Mouse (Mus musculus): ENCODE measurements around the gene Retreg1. TPM values are rescaled to one million over a fixed set of nuclear protein-coding genes. Genes with fewer than 3 reads are reported as not detected.

The Retreg1 gene
- total and polyA plus RNA-seq, 3 experiments = 17.5 to 28.7 (median 19.0) TPM

GRCm38 (mm10) chr15:25922007-25922406, 79.0 kb downstream of the Retreg1 start:
- Histone ChIP-seq H3K79me2 (replicated peaks; ENCODE audit: control insufficient read depth, extremely low read depth, insufficient read depth, poor library complexity, severe bottlenecking) (no peaks in the 10 kb centered on the region), H3K9ac (ENCODE audit: insufficient read depth, low read depth) (no peak overlapping the region), H3K36me3 (replicated peaks in 1 of 2; ENCODE audit: control insufficient read depth in 1 of 2, insufficient read depth in 1 of 2, low read length in 1 of 2) (peaks cover 0 to 17% of the 10 kb centered on the region in 2 experiments), H3K4me1 (ENCODE audit: control insufficient read depth in 1 of 2, insufficient read depth in 2 of 2) (peaks cover 8 to 31% of the 10 kb centered on the region in 2 experiments), H3K27me3 (replicated peaks) (no peaks in the 10 kb centered on the region), H3K9me3 (replicated peaks; ENCODE audit: low read length) (peaks cover 6% of the 10 kb centered on the region), H3K4me3 (replicated peaks in 1 of 3; ENCODE audit: low read depth in 2 of 3, low read length in 2 of 3, poor library complexity in 1 of 3) (no peak overlapping the region), H3K27ac (ENCODE audit: insufficient read depth, low read depth) (no peak overlapping the region), H3K4me2 (ENCODE audit: insufficient read depth, low read depth, poor library complexity, severe bottlenecking) (no peak overlapping the region)
- dilution Hi-C loops (cut with MboI; ENCODE audit: extremely low pct_ligation_motif_present, extremely low pct_unique_long_range_greater_than_20kb, low sequenced_read_pairs) (no loop called here), in situ Hi-C loops (cut with MboI; ENCODE audit: low pct_ligation_motif_present, low pct_unique_long_range_greater_than_20kb, low sequenced_read_pairs) (no loop called here)
- no peak for DNase-seq (ENCODE audit: extremely low read depth)
- TF ChIP-seq CHD1 (IDR thresholded peaks at IDR 0.05; ENCODE audit: low read depth, low read length) (no peak), TBP (conservative IDR thresholded peaks at IDR 0.05; ENCODE audit: low read depth, low read length) (no peak), HCFC1 (IDR thresholded peaks at IDR 0.05; ENCODE audit: low read depth, low read length) (no peak), MXI1 (IDR thresholded peaks at IDR 0.05; ENCODE audit: low read depth, low read length) (no peak), IRF4 (IDR thresholded peaks at IDR 0.05; ENCODE audit: low read depth, low read length) (no peak), JUND (conservative IDR thresholded peaks at IDR 0.05; ENCODE audit: low read depth, low read length) (no peak)

- no peak for TF ChIP-seq TCF12 (IDR thresholded peaks at IDR 0.05; ENCODE audit: low read depth, low read length)
- TF ChIP-seq GABPA (IDR thresholded peaks at IDR 0.05; ENCODE audit: insufficient replicate concordance, low read depth, low read length) = no peak
- TF ChIP-seq USF1 (IDR thresholded peaks at IDR 0.05; ENCODE audit: low read depth, low read length) = no peak
- no peak for TF ChIP-seq ELF1 (IDR thresholded peaks at IDR 0.05; ENCODE audit: low read depth, low read length)
- TF ChIP-seq MAZ (IDR thresholded peaks at IDR 0.05; ENCODE audit: low read depth, low read length) = no peak
- TF ChIP-seq MAFK (IDR thresholded peaks at IDR 0.05; ENCODE audit: insufficient replicate concordance, low read length) = no peak
- TF ChIP-seq ZMIZ1 (IDR thresholded peaks at IDR 0.05; ENCODE audit: low read depth, low read length) = no peak
- TF ChIP-seq JUND (conservative IDR thresholded peaks at IDR 0.05; ENCODE audit: low read depth, low read length) = no peak
- TF ChIP-seq NELFE (IDR thresholded peaks at IDR 0.05; ENCODE audit: low read depth, low read length) = no peak
- TF ChIP-seq MEF2A (IDR thresholded peaks at IDR 0.05; ENCODE audit: borderline replicate concordance, low read depth, low read length) = no peak
- dilution Hi-C loops (cut with MboI; ENCODE audit: extremely low pct_ligation_motif_present, extremely low pct_unique_long_range_greater_than_20kb, low sequenced_read_pairs) = no loop called here
- Histone ChIP-seq H3K36me3 (replicated peaks in 1 of 2; ENCODE audit: control insufficient read depth in 1 of 2, insufficient read depth in 1 of 2, low read length in 1 of 2) (peaks cover 0 to 16% of the 10 kb centered on the region in 2 experiments), H3K9me3 (replicated peaks; ENCODE audit: low read length) (peaks cover 6% of the 10 kb centered on the region), H3K4me3 (replicated peaks in 1 of 3; ENCODE audit: low read depth in 2 of 3, low read length in 2 of 3, poor library complexity in 1 of 3) (no peak overlapping the region), H3K4me2 (ENCODE audit: insufficient read depth, low read depth, poor library complexity, severe bottlenecking) (no peak overlapping the region), H3K79me2 (replicated peaks; ENCODE audit: control insufficient read depth, extremely low read depth, insufficient read depth, poor library complexity, severe bottlenecking) (no peaks in the 10 kb centered on the region), H3K4me1 (ENCODE audit: control insufficient read depth in 1 of 2, insufficient read depth in 2 of 2) (peaks cover 8 to 25% of the 10 kb centered on the region in 2 experiments), H3K9ac (ENCODE audit: insufficient read depth, low read depth) (no peak overlapping the region), H3K27ac (ENCODE audit: insufficient read depth, low read depth) (no peak overlapping the region), H3K27me3 (replicated peaks) (no peaks in the 10 kb centered on the region)
- in situ Hi-C loops (cut with MboI; ENCODE audit: low pct_ligation_motif_present, low pct_unique_long_range_greater_than_20kb, low sequenced_read_pairs) = no loop called here
- no peak for DNase-seq (ENCODE audit: extremely low read depth)
Measured at GRCm38 (mm10) chr15:25923916-25924315, 80.9 kb downstream of the Retreg1 start.
